Mouse (Mus musculus): ENCODE results near the gene Gse1.

DNA sequence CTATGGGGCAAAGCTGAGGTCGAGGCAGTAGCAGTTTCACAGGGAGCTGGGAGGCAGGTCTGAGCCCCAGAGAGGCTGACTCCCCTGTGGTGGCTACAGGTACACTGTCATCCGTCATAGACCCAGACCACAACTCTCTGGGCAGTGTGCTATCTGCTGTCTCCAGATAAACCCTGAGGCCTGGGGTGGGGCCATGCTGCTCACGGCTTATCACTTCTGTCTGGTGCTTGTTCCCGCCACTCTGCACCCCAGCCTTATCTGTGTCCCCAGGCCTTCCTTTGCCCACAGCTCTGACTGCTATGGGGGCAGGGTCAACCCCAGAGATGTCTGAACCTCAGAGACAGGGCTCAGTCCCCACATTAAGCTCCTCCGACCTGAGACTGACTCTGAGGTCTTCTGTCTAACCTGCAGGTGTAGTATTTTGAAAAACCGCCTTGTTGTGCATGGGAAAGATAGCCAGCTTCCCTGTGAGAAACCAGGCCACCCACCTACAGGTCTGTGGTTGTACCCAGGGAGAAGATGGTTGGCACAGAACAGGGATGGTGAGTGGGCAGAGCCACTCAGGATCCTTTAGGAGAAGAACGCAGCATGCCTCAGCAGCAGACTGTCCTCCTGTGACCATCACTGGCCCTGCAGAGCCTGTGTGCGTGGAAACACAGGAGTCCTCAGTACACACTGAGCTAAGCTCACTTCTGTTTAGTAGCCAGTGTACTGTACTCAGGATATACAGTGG lies 143.6 kb downstream of the Gse1 start:
- TF ChIP-seq POLR2A (IDR thresholded peaks at IDR 0.05; ENCODE audit: low read depth, low read length) (no peak), CTCF (IDR thresholded peaks at IDR 0.05; ENCODE audit: extremely low read depth, insufficient read length, insufficient replicate concordance, low read depth, low read length) (no peak)
